Mouse (Mus musculus): ENCODE measurements around the gene Ccdc59. TPM values are rescaled to one million over a fixed set of nuclear protein-coding genes. Genes with fewer than 3 reads are reported as not detected.

Ccdc59 gene
- 47.8 and 51.3 TPM in 2 replicates for polyA plus RNA-seq (2021; fragmentation: Nextera tagmentation)
- long read RNA-seq, experiment 1, full-length matches to known transcripts = 24 of 33 reads
- long read RNA-seq, experiment 1, partial matches to known transcripts = 6 of 33 reads
- long read RNA-seq, experiment 1, other reads (novel, unspliced or antisense) = 3 of 33 reads
- long read RNA-seq, experiment 2, transcript Ccdc59-201 (4 exons, 1,813 nt) = major isoform, 20 of 65 reads
- long read RNA-seq, experiment 2, partial matches to known transcripts = 41 of 65 reads
- long read RNA-seq, experiment 2, other reads (novel, unspliced or antisense) = 4 of 65 reads

DNA sequence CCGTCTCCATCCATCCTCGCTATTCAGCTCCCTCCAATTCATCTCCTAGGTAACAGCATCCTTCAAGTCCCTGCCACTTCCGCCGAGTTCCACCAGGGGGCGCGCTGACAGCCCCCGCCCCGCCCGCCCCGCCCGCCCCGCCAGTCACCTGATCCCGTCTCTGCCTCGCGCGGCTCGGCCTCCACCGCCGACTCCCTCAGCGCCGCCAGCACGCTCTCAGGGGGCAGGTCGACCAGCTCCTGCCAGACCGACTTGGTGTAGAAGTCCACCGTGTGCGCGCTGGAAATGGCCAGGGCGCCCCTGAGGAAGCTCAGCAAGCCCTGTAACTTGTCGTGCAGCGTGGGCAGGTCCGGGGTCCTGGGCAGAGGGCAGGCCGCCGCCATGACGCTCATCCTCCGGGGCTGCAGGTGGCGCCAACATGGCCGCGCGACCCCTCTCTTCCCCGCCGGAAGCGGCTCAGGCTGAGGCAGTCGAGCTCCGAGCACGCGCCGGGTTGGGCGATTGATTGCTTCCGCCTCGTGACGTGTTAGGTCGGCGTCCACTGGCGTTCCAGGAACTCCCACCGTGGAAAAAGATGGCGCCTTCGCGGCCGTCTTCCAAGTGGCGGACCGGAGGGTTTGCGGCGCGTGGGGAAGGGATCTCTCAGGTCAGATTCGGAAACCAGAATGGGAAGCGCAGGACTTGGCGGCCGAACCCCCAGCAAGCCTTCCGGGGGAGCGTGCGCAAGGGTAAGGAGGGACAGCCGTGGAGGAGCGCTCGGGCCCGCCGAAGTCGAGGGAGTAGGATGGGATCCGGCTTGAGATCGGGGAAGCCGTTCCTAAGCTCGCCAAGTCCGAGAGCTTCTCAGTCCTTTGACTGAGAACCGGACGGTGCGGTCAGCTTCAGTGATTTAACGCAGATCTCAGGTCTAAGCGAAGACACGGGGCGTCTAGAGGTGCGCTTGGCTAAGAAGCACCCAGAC lies at the start of gene Ccdc59, which contains the start of gene Mettl25:
Gene Ccdc59, plus strand, starts transcription at position 140 of the 961 bp plus-strand sequence.
Gene Mettl25, minus strand, starts transcription at position 453 of the 961 bp plus-strand sequence.

Other genes with a start within 250 kb of the Ccdc59 start
- 8.5 and 10.4 TPM in 2 replicates for gene Mettl25, start 313 bp downstream of the Ccdc59 start, polyA plus RNA-seq (2021; fragmentation: Nextera tagmentation)

Data from left cerebral cortex, adult 6 months (tissue).